Mouse (Mus musculus): Measurements from ENCODE around the gene Hmmr. TPM values are rescaled to one million over a fixed set of nuclear protein-coding genes. Genes with fewer than 3 reads are reported as not detected.

Gene Hmmr
- total RNA-seq (2017), result 0.25 TPM in 1 of 2 replicates, not detected in the other

DNA sequence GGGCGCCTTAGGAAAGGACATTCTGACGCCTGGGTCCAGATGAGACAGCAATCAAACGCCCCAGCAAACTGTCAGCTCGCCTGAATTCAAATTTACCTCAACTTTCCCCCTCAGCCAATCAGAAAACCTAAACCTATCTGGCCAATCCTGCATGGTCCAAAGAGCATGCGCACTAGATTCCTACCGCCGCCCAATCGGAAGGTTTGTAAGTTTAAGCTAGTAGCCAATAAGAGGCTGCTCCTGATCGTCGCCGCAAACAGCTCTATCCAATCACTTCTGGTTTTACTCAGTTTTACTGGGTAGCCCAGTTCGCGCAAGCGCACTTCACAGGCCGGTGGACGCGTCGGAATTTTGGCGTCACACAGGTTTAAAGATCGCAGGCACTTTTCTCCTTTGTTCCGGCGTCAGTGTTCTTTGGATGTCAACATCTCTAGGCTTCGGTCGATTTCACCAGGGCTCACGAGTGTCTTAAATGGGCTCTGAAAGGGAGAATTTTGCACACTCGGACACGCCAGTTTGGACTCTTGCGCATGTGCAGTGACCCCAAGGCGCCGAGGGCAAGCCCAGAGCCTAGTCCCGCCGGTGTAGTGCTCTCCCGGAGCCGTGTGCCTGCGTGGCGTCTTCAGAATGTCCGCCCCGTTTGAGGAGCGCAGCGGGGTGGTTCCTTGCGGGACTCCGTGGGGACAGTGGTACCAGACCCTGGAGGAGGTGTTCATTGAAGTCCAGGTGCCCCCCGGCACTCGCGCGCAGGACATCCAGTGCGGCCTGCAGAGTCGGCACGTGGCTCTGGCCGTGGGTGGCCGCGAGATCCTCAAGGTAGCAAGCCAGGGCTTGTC is at the start of gene Hmmr, which contains the start of gene Nudcd2:
Gene Hmmr, minus strand, starts transcription at position 84 of the 836 bp plus-strand sequence.
Gene Nudcd2, plus strand, starts transcription at position 329 of the 836 bp plus-strand sequence.
- ATAC-seq (ENCODE audit: extremely low read depth, insufficient number of reproducible peaks, low FRiP score, poor library complexity, severe bottlenecking), result peak; percentile 99

GRCm38 (mm10) chr11:40781857-40782256 is 48.6 kb upstream of the Hmmr start:
- no peak for ATAC-seq (ENCODE audit: extremely low read depth, insufficient number of reproducible peaks, low FRiP score, poor library complexity, severe bottlenecking)

GRCm38 (mm10) chr11:40775315-40776269 is 42.4 kb upstream of the Hmmr start:
- no peak for ATAC-seq (ENCODE audit: extremely low read depth, insufficient number of reproducible peaks, low FRiP score, poor library complexity, severe bottlenecking)

DNA sequence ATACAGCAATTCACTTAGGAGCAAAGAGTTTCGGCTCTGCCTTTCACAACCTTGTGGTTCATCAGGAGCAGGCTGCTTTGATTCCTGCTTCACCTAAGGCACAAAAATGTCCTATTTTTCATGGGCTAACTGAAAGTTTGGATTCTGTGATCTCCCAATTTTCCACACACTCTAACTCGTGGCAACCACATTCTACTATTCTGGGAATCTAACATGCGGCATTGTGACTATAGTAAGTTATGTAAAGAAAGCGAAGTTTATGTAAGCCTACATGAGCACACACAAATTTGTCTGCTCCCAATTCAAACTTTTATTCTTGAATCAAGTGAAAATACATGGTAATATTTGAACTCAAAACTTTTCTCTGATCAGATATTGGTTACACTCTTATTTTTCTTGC is 31.5 kb upstream of the Hmmr start:
- ATAC-seq (ENCODE audit: extremely low read depth, insufficient number of reproducible peaks, low FRiP score, poor library complexity, severe bottlenecking), result no peak

GRCm38 (mm10) chr11:40763395-40763794 is 30.2 kb upstream of the Hmmr start:
- peak; percentile 93 for ATAC-seq (ENCODE audit: extremely low read depth, insufficient number of reproducible peaks, low FRiP score, poor library complexity, severe bottlenecking)

- ATAC-seq (ENCODE audit: extremely low read depth, insufficient number of reproducible peaks, low FRiP score, poor library complexity, severe bottlenecking), result no peak
These were observed 26.7 kb upstream of the Hmmr start for GRCm38 (mm10) chr11:40759896-40760295.

GRCm38 (mm10) chr11:40755968-40756367 is 22.7 kb upstream of the Hmmr start:
- ATAC-seq (ENCODE audit: extremely low read depth, insufficient number of reproducible peaks, low FRiP score, poor library complexity, severe bottlenecking), result no peak

- ATAC-seq (ENCODE audit: extremely low read depth, insufficient number of reproducible peaks, low FRiP score, poor library complexity, severe bottlenecking), result peak; percentile 100
These were observed 21.9 kb upstream of the Hmmr start, which contains the start of gene Ccng1 for GRCm38 (mm10) chr11:40755109-40755627. Gene Ccng1, minus strand, starts transcription at chr11:40755311.

DNA sequence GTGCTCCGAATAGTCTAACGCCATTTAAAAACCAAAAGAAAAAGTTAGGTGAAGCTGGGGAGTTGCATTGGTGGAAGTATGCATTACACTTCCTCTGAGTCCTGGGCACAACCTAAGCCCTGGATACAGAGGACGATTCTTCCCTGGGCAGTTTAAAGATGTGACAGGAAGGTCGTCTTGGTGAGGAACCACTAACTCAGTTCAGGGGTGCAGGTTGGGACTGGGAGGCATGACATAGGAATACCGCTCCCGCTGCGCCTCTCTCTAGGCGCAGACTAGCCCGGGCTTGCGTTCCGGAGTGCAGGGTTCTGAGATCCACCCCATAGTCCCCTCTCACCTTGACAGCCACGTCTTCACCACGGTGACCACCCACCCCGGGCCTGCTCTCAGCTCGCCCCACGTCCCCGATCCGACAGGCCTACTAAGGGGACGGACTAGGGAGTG is 21.5 kb upstream of the Hmmr start:
- peak; percentile 30; the same call in 1 of the 2 replicates for ATAC-seq (ENCODE audit: extremely low read depth, insufficient number of reproducible peaks, low FRiP score, poor library complexity, severe bottlenecking)

DNA sequence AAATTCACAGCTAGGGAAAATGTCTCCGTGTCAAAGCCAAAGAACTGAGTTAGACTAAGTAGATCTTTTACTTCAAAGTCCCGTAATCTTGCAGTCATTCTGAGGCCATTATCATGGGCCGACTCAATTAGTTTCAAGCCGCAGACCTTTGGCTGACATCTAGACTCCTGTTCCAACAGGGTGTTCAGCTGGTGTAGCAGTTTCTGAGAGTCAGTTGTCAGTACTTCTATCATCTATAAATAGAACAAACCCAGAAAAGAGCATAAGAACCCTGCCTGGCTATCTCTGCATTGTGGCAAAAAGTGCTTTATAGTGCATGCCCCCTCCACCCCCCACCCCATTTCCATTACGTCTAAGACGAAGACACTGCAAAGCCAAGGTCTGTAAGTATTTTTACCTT is 20.6 kb upstream of the Hmmr start:
- no peak for ATAC-seq (ENCODE audit: extremely low read depth, insufficient number of reproducible peaks, low FRiP score, poor library complexity, severe bottlenecking)

- no peak for ATAC-seq (ENCODE audit: extremely low read depth, insufficient number of reproducible peaks, low FRiP score, poor library complexity, severe bottlenecking)
These were observed 14.5 kb upstream of the Hmmr start for GRCm38 (mm10) chr11:40747716-40748115.

- ATAC-seq (ENCODE audit: extremely low read depth, insufficient number of reproducible peaks, low FRiP score, poor library complexity, severe bottlenecking), result no peak
These were observed 13.1 kb upstream of the Hmmr start for GRCm38 (mm10) chr11:40746361-40746760.

GRCm38 (mm10) chr11:40744348-40744747 is 11.1 kb upstream of the Hmmr start:
- no peak for ATAC-seq (ENCODE audit: extremely low read depth, insufficient number of reproducible peaks, low FRiP score, poor library complexity, severe bottlenecking)

- no peak for ATAC-seq (ENCODE audit: extremely low read depth, insufficient number of reproducible peaks, low FRiP score, poor library complexity, severe bottlenecking)
These were observed 8.5 kb upstream of the Hmmr start for GRCm38 (mm10) chr11:40741605-40742262.

DNA sequence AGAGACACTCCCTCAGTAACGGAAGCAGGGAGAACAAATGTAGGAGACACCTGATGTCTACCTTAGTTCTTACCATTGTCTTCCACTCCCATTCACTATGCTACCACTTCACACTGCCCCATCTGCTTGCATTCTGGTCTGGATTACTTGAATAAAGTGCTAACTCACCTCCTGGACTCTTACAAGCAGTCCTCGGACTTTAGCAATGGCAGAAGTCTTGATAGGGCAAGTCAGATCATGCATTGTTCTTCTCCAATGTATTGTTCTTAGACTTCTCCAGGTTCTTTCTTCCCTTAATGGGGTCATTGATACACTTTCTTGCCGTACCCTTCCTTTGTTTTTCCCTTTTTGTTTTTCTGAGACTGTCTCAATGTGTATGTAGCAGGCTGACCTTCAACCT is 4.1 kb upstream of the Hmmr start:
- ATAC-seq (ENCODE audit: extremely low read depth, insufficient number of reproducible peaks, low FRiP score, poor library complexity, severe bottlenecking), result no peak

GRCm38 (mm10) chr11:40734251-40734752 is 1.1 kb upstream of the Hmmr start:
- ATAC-seq (ENCODE audit: extremely low read depth, insufficient number of reproducible peaks, low FRiP score, poor library complexity, severe bottlenecking), result no peak

- no peak for ATAC-seq (ENCODE audit: extremely low read depth, insufficient number of reproducible peaks, low FRiP score, poor library complexity, severe bottlenecking)
These were observed 254 bp downstream of the Hmmr start for GRCm38 (mm10) chr11:40732997-40733338.

DNA sequence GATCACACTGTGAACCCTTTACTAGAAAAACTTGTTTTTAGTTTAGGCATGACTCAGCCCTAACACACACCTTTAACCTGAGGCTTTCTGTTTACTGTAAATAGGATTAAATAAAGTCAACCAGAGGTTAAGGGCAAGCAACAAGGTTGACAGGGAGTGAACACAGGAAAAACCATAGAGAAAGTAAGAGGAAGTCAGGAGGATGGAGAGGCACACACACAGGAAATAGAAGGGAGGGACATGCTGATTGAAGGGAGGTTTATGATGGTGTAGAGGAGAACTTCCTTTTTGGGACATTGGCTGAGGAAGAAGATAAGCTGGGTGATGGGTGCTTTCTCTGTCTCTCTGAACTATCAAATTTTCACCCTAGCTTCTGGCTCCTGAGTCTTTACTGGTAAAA is 14.9 kb downstream of the Hmmr start:
- peak; percentile 39; the same call in 1 of the 2 replicates for ATAC-seq (ENCODE audit: extremely low read depth, insufficient number of reproducible peaks, low FRiP score, poor library complexity, severe bottlenecking)

- ATAC-seq (ENCODE audit: extremely low read depth, insufficient number of reproducible peaks, low FRiP score, poor library complexity, severe bottlenecking), result no peak
These were observed 17.7 kb downstream of the Hmmr start for GRCm38 (mm10) chr11:40715524-40715923.
